Mouse (Mus musculus): ENCODE measurements around the gene Pbx1.

- no peak for TF ChIP-seq CTCF (IDR thresholded peaks at IDR 0.05; ENCODE audit: control insufficient read depth, insufficient read depth, low read length)
- TF ChIP-seq POLR2A (IDR thresholded peaks at IDR 0.05; ENCODE audit: borderline replicate concordance, control insufficient read depth, low read depth, low read length): no peak
Observed at GRCm38 (mm10) chr1:168394535-168394934, 37.5 kb downstream of the Pbx1 start.
